Mouse (Mus musculus): ENCODE results near the gene Tle2.

Gene Tle2

DNA sequence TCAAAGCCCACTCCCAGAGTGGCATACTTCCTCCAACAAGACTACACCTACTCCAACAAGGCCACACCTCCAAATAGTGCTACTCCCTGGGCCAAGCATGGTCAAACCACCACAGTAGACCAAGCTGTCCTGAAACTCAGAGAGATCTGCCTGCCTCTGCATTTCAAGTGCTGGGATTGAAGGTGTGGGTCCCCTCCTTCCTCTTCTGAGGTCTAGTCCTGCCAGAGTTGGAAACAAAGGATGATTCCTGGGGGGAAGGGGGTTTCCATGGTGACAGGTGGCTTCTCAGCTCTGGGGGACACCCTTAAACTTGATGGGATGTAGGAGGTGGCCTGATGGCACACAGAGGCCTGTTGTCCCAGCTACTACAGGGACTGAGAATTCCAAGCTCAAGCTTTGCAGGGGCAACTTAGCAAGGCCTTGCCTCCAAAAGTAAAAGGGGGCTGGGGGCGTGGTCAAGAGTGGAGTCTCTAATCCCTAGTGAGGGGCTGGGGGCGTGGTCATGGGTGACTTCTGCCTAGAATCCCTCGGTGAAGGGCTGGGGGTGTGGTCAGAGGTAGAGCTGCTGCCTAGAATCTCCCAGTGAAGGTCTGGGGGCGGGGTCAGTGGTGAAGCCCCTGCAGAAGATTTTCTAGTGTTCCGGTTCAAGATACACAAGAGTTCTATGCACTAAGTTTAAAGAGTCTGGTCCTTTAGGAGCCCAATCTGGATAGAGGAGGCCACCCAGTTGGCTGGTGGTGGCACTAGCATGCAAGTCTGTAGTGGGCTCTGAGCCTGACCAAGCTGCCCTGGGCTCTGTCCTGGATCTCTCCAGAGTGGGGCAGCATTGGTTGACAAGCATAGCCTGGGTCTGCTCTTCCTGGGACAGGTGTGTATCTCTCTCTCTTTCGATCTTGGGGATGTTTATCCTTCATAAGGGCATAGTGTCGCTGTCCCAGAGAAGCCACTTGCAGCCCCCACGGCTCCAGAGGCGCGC lies at the start of gene Tle2:
TSS of gene Tle2 (plus strand) at position 481 of the 976 bp plus-strand sequence.
- no peak for DNase-seq

DNA sequence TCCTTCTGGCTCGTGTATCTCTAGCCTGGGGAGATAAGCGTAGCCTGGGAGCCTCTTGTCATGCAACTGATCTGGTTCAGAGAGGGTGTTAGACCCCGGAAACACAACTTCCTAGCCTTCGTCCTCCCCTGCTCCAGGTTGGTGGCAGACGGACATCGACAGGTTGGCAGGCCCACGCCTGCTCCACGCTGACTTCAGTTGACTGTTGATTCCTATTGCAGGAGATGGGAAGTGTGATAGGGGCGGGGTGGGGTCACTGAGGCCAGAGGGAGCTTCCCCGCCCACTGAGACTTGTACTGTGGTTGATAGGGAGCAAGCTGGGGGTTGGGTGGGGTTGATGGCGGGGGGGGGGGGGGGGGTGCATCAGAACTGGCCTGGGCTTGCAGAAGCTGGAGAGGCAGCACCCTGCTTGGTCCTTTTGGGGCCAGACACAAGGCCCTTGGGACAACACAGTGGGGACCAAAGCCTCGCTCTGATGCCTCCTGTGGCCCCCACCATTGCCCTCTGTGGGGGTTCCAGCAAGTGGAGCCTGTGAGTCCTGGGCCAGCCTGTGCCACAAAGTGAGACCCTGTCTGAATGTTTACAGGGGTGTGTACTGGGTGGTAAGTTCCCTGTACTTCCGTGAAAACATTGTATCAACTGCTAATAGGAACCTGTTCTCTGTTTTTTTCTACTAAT lies 49.2 kb upstream of the Tle2 start:
- DNase-seq, result no peak

DNA sequence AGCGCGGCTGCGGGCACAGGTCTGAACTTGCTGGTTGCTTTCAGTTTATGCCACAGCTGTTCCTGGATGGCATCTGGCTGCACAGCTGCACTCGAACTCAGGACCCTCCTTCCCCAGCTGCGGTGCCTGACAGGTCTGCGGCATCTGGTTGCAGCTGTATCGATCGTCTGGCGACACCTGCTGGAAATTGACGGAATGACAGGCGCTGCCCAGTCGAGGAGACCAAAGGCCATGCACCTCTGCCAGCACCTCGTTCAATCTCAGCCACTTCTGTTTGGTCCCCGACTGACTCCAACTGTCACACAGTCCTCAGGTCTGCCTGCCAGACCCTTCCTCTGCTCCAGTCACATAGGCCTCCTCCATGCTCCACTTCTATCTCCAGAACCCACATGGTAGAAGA lies 47.6 kb upstream of the Tle2 start:
- DNase-seq, result peak; percentile 64 to 87

- DNase-seq, result no peak
Measured at GRCm38 (mm10) chr10:81534826-81535225, 39.5 kb upstream of the Tle2 start.

DNA sequence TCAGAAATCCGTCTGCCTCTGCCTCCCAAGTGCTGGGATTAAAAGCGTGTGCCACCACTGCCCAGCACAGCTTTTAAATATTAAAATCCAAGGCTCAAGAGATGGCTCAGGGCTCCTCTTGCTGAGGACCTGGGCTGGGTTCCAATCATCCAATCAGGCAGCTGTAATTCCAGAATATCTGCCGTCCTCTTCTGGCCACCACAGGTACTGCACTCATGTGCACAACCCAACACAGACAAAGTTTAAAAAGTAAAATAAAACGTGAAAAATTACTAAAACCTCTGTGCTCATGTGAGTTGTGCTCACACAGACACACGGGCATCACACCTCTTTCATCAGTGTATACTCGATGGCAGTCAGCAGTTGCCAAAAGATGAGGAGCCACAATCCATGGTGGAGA lies 37.6 kb upstream of the Tle2 start:
- no peak for DNase-seq

GRCm38 (mm10) chr10:81537429-81537828 lies 36.9 kb upstream of the Tle2 start:
- DNase-seq, result no peak

DNA sequence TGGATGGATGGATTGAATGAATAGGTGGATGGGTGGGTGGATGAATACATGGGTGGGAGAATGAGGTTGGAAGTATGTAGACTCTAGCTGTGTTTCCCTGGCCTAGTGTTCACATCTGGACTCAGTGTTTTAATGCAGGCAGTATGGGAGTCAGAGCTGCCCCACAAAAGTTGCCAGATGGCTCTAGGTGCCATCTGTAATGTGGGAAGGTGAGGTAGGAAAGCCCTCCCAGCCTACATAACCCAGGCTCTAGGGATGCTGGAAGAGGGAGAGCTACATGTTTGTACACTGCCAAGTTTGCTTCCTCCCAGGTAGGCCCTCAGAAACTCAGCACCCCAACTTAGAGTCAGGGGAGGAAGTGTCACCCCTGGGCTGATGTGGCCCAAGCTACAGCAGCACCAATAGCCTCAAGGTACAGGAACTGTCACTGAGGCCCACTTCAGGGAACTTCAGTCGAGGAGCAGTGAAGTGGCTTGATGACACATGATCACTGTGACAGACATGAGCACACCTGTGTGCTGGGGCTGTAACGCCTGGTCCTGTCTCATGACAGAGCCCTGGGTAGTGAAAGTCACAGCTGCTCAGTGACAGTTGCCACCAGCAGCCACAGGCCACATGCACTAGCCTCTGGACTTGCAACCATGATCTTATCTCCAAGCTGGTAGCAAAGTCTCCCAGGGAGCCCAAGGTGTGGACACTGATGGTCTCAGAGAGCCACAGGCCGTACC lies 35.9 kb upstream of the Tle2 start:
- DNase-seq, result no peak

GRCm38 (mm10) chr10:81541363-81541762 lies 33.0 kb upstream of the Tle2 start:
- DNase-seq, result no peak

GRCm38 (mm10) chr10:81541803-81542202 lies 32.6 kb upstream of the Tle2 start:
- DNase-seq, result peak; percentile 63 to 75

DNA sequence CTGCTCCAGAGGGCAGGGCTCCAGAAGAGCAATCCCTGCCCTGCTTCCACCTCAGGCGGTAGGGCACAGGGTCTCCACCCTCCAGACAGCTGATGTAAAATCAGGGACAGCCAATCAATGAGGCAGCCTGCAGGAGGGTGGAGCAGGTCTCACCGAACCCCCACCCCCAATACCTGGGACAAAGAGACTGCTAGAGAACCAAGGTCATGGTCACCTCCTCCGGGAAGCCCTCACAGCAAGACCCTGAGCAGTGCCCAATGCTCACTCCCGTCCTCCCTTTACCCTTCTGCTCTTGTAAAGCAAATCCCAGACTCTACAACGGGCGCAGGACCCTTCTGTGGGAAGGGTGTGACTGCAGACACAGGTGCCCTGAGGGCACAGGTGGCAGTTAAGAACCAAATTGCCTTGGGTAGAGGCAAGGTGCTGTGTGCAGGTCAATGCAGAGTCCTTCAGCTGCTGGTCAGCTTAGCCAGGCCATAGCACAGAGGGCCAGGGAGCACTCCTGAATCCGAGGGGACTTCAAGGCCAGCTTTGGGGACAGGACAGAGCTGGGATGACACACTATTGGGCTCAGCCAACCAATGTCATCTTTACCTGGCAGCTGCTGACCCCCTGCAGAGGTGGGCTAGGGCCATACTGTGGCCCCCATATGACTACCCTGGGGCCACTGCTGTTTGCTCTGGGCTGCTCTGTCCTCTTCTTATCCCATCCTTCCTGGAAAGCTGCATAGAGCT lies 31.5 kb upstream of the Tle2 start:
- no peak for DNase-seq

DNA sequence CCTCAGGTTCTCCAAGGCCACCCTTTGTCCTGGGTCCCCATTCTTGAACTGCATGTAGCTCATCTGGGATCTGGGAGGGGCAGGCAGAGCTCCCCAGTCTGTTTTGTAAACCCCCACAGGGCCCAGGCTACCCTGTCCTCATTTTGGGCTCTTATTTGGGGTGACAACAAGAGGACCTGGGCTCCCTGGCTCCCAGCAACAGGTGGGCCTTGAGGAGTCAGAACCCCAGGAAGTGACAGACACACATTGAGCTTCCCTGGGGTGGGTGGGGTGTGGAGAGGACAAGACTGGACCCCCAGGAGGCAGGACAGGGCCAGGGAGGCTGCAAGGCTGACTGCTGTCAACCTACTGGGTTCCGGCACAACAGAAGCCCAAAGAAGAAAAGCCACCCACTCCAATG lies 30.7 kb upstream of the Tle2 start:
- no peak for DNase-seq

GRCm38 (mm10) chr10:81544296-81545160 lies 29.8 kb upstream of the Tle2 start:
- peak in 1 of 2 experiments; percentile 57 for DNase-seq

- DNase-seq, result peak; percentile 99
Measured at GRCm38 (mm10) chr10:81545161-81545747, 29.1 kb upstream of the Tle2 start, which contains the start of gene Gna11. Gene Gna11 (minus strand): TSS chr10:81545190.

DNA sequence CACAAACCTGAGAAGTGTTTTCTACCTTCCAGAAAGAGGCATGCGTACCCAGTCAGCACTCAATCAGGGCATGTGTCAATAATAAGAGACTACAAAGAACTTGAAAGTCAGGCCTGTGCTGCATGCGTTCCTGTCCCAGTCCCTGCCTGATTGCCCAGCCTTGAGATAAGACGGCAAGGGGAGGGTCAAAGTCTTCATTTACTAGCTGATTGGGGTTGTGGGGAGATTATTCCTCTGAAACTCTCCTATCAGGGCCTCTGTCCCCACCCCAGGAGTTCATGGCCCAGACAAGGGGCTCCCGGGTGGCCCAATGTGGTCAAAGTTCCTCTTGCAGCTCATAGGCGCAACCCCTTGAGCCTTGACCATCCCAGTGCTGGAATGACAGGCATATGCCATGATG lies 28.0 kb upstream of the Tle2 start:
- no peak for DNase-seq

DNA sequence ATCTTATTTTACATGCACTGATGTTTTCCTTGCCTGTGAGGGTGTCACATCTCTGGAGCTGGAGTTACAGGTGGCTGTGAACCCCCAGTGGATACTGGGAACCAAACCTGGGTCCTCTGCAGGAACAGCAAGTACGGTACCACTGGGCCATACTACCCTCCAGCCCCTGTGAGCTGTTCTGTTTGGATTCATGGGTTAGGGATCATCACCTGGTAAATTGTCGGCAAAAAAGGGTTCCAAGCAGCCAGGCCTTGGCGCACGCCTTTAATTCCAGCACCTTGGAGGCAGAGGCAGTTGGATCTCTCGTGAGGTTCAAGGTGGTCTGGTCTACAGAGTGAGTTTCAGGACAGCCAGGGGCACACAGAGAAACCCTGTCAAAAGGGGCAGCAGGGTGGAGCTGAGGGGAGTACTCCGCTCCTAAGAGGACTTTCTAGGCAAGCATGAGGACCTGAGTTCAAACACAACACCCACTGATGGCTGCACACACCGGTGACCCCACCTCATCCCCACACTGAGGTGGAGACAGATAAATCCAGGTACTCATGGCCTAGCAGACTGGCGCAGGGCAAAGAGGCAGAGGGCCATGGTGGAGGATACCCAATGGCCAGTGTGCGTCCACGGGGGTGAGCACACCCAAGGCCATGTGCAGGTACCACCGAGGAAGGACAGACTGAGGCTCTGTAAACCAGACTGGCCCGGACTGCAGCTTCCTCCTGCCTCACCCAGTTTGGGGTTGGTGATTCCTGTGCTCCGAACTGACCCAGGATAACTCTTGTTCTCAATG lies 27.4 kb upstream of the Tle2 start:
- DNase-seq, result no peak

DNA sequence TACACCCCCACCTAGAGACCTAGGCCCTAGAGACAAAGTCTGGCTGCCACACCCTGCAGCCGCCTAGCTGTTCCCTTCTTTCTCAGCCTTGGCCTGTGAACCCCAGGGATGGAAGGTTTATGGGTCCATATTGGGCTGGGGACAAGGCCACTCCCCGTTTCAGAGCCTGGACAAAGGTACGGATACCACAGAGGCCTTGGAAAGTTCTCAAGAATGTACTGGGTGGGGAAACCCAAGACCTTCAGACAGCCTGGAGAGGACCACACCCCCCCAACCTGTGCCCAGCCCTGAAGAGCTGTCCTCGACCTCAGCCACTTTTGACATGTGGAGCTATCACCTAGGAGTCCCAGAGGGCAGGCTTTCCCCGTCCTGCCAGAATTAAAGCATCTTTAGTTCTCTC lies 25.4 kb upstream of the Tle2 start:
- no peak for DNase-seq

DNA sequence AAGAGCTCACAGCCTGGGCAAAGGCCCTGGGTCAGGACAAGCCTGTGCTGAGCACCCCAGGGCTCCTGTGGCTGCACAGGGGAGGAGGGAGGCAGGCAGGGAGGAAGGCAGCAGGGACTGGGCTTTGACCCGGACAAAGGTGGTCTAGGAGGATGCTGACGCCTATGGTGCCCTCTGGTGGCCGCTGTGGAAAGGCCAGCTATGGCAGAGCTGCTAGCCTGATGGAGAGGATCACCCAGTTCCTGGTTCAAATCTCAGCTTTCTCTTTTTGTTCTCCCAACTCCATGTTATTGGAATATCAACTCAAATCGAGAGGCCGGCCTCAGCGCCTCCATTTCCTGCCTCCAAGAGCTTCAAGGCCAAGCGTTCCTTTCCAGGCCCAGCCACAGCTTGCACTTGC lies 24.1 kb upstream of the Tle2 start:
- peak; percentile 68 to 78 for DNase-seq

GRCm38 (mm10) chr10:81551597-81552102 lies 22.7 kb upstream of the Tle2 start:
- DNase-seq, result peak; percentile 92 to 97

DNA sequence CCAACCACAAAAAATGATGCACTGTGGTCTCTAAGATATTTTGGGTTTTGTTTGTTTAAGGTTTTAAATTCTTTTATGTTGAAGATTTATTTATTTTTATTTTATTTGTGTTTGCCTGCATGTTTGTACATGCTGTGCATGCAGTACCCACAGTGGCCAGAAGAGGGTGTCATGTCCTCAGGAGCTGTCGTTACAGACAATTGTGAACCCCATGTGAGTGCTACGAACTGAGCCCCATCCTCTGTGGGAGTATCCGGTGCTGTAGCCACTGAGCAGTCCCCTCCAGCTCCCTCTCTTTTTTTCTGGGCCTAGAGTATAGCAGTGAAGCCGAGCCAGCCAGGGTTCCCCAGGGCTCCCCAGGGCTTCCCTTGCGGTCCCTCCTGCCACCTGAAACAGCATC lies 21.1 kb upstream of the Tle2 start:
- DNase-seq, result no peak
